Mouse (Mus musculus) frontal cortex, postnatal 14 days (tissue): Measurements from ENCODE around the gene Mettl1.
"Not testable (repeated sequence)": the region's sequence is repeated elsewhere in the genome, so short reads cannot be mapped to it uniquely, and the experiment has no call there.

ENCODE experiments used
- DNase-seq, 2 experiments: peaks; one replicate each; pipeline ENCODE4 v3.0.0; 2022; ENCODE audit warnings: low spot score in 2 of 2

The Mettl1 gene

DNA sequence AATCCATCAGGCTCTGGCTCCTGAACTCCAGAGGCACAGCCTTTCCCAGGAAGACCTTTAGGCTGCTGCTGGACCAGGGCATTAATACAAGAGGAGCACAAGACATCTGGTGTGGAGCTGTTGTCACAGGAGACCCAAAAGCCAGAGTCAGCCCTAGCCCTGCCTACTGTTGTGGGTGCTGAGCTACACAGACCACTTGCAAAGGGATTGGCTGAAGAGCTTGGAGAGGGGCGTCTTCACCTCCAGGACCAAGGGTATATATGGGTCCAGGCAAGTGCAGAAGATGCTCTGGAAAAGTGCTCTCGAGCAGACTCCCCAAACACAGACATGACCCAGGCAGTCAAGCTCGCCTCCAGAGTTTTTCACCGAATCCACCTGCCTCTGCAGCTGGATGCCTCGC is 6.7 kb downstream of the Mettl1 start, which contains the start of gene Cyp27b1:
TSS of gene Cyp27b1 (plus strand) at position 297 of the 400 bp plus-strand sequence.
- no peak for DNase-seq

DNA sequence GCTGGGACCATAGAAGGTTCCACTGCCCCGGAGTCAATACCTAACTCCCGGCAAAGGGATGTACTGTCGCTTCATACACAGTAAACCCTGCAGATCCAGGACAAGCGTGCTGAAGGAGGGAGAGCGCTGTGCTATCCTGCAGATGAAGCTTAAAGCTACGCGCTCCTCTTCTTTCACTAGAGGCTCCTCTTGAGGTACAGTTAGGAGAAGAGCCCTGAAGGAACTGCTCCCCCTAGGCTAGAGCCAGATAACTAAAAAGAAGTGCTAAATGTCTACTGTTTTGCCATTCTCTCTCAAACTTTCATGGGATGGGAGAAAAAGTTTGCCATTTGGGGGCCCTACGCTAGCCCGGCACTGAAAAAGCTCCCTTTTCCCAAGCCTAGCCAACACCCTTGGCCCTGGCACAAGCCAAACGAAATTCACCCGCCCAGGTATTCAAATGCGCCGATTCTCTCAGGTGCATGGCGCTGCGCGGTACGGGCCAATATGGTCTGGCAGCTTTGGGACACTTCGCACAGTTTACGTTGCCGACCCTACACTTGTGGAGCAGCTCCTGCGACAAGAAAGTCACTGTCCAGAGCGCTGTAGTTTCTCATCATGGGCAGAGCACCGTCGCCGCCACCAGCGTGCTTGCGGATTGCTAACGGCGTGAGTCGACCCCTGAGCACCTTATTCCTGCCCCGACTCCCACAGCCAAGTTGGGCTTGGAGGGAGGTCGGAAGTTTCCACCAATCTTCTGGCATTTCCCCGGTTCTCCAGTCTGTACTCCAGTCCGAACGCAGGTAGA is 7.6 kb downstream of the Mettl1 start:
- DNase-seq = no peak

DNA sequence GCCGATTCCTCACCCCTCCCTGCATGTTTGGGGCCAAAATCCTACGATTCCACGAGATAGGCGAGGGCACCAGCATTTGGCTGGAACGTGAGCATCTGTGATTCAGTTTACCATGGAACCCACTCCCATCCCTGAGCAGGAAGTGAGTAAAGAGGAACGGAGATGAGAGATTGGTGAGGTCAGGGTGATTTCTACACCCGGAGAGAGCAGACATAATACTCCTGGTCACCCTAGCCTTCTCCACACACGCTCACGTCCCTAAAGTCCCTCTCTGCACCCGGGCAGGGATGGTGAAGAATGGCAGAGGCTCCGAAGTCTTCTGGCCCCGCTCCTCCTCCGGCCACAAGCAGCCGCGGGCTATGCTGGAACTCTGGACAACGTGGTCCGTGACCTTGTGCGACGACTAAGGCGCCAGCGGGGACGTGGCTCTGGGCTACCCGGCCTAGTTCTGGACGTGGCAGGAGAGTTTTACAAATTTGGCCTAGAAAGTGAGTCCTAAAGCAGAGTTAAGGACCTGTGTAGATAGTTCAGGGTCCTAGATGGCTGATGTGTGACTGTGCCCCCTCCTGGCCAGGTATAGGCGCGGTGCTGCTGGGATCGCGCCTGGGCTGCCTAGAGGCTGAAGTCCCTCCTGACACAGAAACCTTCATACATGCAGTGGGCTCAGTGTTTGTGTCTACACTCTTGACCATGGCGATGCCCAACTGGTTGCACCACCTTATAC is 8.3 kb downstream of the Mettl1 start:
- no peak for DNase-seq

DNA sequence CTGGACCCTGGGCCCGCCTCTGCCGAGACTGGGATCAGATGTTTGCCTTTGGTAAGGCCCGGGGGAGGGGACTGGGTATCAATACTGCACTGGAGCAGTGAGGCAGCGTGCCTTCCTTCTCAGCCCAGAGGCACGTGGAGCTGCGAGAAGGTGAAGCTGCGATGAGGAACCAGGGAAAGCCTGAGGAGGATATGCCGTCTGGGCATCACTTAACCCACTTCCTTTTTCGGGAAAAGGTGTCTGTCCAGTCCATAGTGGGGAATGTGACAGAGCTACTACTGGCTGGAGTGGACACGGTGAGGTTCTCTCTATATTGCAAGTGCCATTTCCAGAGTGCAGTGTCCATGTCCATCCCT is 8.9 kb downstream of the Mettl1 start:
- no peak for DNase-seq

DNA sequence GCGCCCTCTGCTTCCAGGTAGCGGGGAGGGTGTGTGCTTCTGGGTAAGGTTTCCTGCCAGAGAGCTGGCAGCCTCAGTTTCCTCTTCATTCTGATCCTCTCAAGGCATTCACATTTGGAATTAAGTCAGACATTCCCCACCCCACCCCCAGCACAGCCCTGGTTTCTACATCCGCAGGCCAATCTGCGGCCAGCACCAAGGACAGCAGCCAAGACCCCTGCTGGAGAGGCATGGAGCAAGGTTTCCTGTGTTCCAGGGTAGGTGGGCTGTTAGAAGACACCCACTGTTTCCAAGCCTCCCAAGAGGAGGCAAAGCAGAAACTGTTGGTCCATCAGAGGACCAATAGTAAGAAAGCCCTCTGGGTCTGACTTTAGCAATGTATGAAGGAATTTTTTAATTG is 13.4 kb downstream of the Mettl1 start:
- no peak for DNase-seq

DNA sequence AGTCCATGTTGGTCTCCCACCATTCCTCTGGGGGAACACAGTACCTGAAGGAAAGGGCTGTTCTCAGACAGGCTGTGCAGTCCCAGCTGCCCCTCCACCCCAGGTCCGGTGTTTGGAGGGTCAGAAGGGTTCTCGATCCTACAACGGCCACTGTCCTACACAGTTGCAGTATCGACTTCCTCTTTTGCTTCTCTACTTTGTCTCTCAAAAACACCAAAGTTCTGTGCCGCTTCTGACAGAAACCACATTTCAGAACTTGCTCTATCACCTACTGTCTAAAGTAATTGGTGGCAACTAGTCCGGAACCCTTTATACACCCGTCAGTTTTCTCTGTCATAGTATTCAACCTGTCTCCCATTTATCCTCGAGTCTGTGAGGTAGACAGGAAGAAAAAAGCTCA is 14.2 kb downstream of the Mettl1 start:
- DNase-seq = no peak

DNA sequence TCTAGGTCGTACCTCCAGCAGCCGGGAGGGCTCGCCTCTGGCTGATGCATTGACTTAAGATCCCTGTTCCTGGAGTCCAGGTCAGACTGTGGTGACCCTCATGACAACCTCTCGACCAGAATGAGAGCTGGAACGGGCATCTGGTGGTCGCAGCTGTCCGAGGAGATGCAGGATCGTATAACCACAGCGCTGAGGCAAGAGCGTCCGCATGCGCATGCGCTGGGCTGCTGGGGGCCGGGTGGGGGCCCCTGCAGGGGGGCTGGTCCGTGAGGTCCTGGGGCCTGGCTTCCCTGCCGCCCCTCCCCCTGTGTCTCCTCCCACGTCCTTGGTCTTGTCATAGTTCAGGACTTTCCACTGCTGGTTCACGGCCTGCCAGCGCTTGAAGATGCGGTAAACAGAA is 15.3 kb downstream of the Mettl1 start:
- no peak for DNase-seq

DNA sequence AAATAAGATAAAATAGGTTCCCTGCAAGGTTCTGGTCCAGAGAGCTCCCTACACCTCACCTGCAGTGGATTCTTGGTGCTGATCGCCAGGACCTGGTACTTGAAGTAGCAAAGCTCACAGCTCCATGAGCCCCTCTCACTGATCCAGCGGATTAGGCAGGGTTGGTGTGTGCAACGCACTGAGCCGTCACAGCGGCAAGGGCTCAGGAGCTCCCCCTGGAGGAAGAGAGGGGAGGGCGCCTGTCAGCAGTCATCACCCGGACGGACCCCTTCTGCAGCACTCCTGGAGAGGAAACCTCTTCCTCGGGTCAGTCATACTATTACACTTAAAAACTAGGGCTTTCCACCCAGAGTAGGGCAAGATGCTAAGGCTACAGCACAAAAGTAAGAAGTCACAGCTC is 16.9 kb downstream of the Mettl1 start:
- peak in 1 of 2 experiments; percentile 70 for DNase-seq

DNA sequence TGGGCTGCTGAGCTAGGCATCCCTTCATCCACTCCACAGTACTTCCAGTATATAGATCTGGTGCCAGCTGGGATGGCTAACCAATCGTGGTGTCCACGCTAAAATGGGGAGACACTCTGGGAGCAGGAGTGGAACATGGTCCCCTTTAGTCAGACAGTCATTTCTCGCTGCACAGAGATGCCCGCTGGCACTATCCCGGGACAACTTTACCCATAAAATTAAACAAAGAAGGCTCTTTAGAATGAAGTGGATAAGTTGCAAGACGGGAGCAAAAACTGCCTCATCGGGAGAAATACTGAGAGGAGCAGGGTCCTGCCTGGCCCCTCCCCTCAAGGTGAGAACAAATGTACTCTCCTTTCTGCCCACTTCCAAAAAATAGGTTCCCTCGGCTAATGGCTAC is 17.5 kb downstream of the Mettl1 start:
- DNase-seq = no peak

DNA sequence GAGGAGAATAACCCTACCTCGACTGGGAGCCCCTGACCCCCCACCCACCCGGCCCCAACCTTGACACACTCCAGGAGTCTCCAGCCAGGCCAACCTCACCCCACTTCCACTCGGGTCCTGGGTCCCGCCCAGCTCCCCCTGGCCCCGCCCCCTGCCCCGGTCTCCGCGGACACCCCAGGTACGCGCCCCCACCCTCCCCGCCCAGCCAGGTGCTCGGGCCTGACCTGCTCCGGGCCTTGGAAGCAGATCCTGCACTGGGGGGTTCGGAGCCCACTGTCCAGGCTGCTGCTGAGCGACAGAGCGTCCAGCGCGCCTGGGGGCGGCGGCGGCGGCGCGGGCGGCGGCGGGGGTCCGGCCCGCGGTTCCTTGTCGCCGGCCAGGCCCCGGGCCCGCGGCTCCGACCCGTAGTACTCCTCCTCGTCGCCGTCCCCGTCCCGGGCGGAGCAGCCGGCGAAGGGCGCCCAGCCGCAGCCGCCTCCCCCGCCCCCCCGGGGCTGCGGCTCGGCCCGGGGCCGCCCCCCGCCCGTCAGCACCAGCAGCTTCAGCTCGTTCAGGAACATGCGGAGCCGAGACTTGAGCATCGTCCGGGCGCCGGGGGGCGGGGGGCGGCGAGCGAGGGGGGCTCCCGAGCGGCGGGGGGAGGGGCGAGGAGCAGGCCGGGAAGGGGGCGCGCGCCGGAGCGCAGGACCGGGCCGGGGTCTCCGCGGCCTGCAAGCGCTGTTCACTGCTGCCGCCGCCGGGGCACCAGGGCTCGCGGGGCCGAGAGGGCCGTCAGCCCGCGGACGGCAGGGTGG is 18.2 kb downstream of the Mettl1 start:
- DNase-seq = no peak

DNA sequence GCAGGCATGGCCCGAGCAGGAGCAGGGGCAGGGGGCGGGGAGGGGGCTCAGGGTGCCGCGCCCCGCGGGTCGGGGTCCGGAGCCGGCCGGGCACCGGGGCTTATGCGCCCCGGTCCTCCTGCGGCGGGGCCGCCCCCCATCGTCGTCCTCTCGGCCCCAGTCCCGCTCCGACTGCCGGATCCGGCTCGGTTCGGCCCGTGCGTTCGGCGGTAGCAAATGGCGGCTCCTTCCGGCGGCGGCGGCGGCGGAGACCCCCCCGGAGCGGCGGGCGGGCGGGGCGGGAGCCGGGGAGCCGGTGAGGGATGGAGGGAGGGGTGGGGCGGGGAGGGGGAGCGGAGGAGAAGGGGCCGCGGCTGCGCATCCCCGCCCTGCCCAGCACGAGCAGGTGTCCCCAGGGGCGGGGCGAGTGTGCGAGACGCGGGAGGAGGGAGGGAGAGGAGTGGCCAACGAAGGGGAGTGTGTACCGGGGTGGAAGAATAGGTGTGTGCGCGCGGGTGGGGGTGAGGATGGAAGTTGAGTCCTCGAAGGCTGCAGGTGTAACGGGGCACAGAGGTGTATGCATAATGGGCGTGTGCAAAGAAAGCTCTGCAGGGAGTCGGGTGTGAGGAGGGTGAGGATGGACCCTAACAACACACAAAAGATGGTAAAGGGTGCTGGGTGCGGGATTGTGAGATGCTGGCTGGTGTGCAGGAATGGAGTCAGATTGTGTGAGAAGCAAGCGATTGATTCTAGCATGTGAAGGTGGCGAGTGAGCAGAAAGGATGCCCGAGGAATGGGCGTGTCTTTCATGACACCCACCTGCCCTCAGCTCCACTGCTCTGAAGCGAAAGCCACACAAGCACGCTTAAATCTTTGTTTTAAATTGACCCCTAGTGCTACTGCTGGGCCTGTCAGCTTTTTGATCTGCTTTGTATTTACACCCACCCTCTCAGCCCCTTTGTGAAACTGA is 19.0 kb downstream of the Mettl1 start, which contains the start of gene March9:
TSS of gene March9 (minus strand) at position 217 of the 949 bp plus-strand sequence.
- peak in 1 of 2 experiments; percentile 67 for DNase-seq

DNA sequence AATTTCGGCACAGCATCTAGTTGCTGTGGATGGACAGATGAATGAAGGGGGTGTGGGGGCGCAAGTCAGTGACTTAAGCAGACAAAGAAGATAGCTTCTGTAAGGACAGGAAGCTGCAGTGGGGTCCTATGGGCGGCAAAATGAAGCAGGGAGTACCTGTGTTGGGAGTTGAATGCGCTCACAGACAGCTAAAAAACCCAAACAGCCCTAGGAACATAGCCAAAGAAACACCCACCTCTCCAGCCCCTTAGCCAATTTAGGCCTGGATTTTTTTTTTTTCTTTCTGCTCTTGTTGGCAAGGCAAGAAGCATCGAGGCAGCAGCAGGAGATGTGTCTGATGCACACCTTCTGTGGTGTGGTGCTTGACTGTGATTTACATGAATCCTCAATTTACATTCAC is 19.9 kb downstream of the Mettl1 start:
- no peak for DNase-seq

DNA sequence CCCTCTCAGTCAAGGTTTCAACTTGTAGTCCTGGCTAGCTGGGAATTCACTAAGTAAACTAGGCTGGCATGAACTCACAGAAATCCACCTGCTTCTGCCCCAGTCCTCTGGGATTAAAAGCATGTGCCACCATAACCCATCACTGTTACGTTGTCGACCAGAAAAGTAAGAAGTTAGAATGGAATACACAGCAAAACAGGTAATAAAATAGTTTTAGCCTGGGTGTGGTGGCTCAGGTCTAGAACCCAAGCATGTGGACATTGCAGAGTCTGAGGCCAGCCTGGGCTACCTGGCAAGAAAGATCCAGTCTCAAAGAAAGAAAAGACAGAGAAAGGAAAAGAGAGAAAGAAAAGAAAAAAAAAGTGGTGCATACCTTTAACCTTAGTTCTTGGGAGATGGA is 20.3 kb downstream of the Mettl1 start:
- DNase-seq = no peak

DNA sequence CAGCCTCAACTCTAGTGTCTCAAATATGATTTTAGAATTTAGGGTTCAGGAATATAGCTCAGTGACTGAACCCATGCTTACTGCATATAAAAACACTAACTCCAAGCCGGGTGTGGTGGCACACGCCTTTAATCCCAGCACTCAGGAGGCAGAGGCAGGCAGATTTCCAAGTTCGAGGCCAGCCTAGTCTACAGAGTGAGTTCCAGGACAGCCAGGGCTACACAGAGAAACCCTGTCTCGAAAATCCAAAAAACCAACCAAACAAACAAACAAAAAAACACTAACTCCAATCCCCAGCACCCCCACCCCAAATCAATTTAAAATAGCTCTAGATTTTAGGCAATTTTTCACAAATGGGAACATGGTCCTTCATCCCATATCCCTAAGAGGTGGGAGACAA is 20.9 kb downstream of the Mettl1 start:
- DNase-seq = not testable (repeated sequence)

DNA sequence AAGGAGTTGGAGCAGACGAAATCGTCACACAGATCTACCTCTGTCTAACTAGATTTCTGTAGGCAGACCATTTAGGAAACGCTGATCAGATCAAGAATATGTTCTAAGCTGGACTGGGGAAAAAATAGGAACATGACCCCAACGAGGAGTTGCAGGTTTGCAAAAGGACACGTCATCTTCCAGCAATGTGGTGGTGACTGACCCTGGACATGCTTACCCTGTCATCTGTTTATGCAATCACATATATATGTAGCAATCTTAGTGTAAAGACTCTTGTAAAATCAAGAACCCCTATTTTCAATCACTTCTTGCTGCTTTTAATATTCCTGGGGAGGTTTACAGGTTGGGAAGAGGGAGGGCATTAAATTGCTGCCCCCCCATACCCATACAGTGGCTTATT is 21.3 kb downstream of the Mettl1 start:
- DNase-seq = no peak

DNA sequence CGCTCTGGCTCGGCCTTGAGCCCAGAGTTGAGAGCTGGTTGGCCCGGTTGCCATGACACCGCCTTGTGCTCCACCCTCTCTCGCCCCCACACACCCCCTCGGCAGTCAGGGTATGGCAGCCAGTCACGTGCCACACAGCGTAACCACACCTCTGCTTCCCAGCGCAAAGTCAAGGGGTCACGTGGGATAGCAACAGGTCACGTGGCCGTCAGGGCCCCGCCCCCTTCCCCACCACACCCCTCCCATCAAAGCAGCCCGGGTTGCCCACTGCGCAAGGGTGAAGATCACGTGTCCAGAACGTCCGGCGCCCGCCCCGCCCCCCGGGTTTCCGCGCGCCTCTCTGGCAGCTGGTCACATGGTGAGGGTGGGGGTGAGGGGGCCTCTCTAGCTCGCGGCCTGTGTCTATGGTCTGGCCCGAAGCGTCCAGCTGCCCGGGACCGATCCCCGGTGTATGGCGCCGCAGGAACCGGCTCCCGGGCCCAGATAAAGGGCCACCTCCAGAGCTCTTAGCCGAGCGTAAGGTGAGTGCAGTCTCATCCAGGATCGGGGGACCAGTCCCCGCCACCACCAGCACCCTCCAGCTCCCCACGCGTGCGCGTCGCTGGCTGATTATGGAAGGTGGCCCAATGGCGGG is 22.1 kb downstream of the Mettl1 start, which contains the start of gene Cdk4:
TSS of gene Cdk4 (plus strand) at position 296 of the 634 bp plus-strand sequence.
- DNase-seq = peak; percentile 97 to 99

DNA sequence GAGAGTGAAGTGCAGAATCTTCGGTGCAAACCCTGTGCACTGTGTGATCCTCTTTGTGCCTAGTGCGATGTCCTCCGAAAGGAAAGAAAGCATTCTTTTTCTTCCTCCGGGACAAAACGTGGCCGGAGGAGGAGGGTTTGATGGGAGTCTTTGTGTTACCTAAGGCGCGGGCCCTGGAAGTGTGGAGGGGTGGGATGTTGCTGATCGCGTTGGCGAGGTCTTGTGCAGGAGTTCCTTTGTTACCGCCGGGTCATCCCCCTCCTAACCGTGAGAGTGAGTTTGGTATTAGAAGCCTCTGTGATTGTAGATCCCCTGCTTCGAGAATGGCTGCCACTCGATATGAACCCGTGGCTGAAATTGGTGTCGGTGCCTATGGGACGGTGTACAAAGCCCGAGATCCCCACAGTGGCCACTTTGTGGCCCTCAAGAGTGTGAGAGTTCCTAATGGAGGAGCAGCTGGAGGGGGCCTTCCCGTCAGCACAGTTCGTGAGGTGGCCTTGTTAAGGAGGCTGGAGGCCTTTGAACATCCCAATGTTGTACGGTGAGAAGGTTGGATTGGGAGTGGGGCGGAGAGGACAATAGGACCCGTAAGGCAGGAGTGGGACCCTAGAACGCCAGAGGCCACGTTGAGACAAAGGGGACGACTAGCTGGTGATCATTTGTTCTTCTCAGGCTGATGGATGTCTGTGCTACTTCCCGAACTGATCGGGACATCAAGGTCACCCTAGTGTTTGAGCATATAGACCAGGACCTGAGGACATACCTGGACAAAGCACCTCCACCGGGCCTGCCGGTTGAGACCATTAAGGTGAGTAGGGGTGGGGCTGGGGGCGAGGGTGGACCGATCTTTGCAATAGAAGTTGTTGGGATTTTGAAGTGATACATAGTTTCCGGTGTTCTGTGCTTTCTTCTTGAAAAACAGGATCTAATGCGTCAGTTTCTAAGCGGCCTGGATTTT is 23.0 kb downstream of the Mettl1 start:
- no peak for DNase-seq

DNA sequence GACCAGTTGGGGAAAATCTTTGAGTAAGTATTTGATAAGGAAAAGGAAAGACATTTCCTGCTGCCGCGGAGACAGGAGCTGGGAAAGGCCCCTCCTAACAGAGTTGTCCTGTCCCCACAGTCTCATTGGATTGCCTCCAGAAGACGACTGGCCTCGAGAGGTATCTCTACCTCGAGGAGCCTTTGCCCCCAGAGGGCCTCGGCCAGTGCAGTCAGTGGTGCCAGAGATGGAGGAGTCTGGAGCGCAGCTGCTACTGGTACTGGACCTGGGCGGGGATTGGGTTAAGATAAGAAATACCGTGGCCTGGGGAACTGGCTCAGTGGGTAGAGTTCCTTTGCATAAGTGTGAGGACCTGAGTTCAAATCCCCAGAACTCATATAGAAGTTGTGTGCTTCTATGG is 24.8 kb downstream of the Mettl1 start:
- no peak for DNase-seq

DNA sequence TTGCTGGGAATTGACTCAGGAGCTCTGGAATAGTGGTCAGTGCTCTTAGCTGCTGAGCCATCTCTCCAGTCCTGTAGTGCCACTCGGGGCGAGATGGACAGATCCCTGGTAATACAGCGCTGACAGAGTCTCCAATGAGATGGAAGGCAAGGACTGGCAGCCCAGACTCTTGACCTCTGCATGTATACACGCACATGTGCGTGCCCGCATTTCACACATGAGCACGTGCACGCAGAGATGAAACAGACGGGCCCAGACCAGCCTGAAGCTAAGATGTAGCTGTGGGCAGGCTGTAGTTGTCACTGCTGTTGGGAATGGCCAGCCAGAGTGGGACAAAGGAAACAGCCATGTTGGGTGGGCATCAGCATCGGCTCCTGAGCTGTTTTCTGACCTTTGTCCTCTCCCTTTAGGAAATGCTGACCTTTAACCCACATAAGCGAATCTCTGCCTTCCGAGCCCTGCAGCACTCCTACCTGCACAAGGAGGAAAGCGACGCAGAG is 25.4 kb downstream of the Mettl1 start:
- DNase-seq = no peak
